8 mouse cellular contexts compared by ENCODE assay signal in the genomic region with DNA sequence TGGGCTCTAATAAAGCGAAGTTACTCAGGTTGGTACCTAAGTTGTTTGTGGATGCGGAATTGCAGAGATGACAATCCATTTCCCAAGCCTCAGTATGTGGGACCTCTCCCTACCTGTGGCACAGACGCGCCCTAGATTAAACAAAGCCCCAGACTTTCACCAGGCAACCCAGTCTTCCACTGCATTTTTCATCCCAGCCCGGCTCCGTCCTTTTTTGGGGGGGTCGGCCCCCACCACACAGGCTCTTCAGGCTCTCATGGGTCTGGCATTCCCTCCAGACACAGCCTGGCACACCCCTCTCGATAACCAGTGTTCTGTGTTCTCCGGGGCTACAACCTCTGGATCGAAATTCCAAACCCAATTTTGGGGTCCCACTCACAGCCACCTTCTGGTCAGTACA. TPM values are rescaled to one million over a fixed set of nuclear protein-coding genes. Genes with fewer than 3 reads are reported as not detected.
DNase-seq lines count a peak whose midpoint lies in the region; ATAC-seq and TF ChIP-seq lines count a peak whose summit lies in the region.
"Had no signal": no experiment of that assay in that cellular context is flagged by ENCODE, and none has a peak within 500 bp of the region (broad histone marks: within the 10 kb centered on the region; RNA-seq: fewer than 3 reads in every experiment).

No protein-coding gene starts in this region.

- peak overlapping the region; percentile 90 for H3K4me3 ChIP-seq in left cerebral cortex, adult 2 months
- peak overlapping the region; percentile 83 for H3K4me3 ChIP-seq in forebrain, embryonic 10.5 days
- peak overlapping the region; percentile 75 for H3K4me3 ChIP-seq in limb, embryonic 11.5 days (ENCODE audit: low read depth, low read length)
- peak overlapping the region; percentile 84 for H3K4me3 ChIP-seq in neural tube, embryonic 15.5 days (replicated peaks)

- H3K36me3 ChIP-seq in forebrain, embryonic 10.5 days (replicated peaks): no peaks in the 10 kb centered on the region
- H3K36me3 ChIP-seq in limb, embryonic 11.5 days (ENCODE audit: control insufficient read depth, insufficient read depth, low read length): no peaks in the 10 kb centered on the region
- H3K36me3 ChIP-seq in neural tube, embryonic 15.5 days: no peaks in the 10 kb centered on the region

- H3K9me3 ChIP-seq in forebrain, embryonic 10.5 days: no peaks in the 10 kb centered on the region
- no peaks in the 10 kb centered on the region for H3K9me3 ChIP-seq in limb, embryonic 11.5 days (ENCODE audit: control insufficient read depth, low read length)
- H3K9me3 ChIP-seq in neural tube, embryonic 15.5 days (replicated peaks): no peaks in the 10 kb centered on the region

- intact Hi-C loops in left cerebral cortex, adult 2 months (cut with DNase I): loop anchor here (5.0 kb wide), 1 partner anchor 98 kb away; no protein-coding TSS in a partner anchor

- H3K27me3 ChIP-seq in forebrain, embryonic 10.5 days (ENCODE audit: poor library complexity, severe bottlenecking): no peaks in the 10 kb centered on the region
- no peaks in the 10 kb centered on the region for H3K27me3 ChIP-seq in limb, embryonic 11.5 days (ENCODE audit: control insufficient read depth, insufficient read depth, low read length)
- H3K27me3 ChIP-seq in neural tube, embryonic 15.5 days (replicated peaks): no peaks in the 10 kb centered on the region

- peaks cover 25% of the 10 kb centered on the region for H3K4me1 ChIP-seq in forebrain, embryonic 10.5 days
- H3K4me1 ChIP-seq in limb, embryonic 11.5 days (ENCODE audit: control insufficient read depth, insufficient read depth, low read length): peaks cover 6% of the 10 kb centered on the region; the same call in 1 of the 2 replicates
- peaks cover 23% of the 10 kb centered on the region for H3K4me1 ChIP-seq in neural tube, embryonic 15.5 days

- H3K27ac ChIP-seq in left cerebral cortex, adult 2 months: peak overlapping the region; percentile 83
- peak overlapping the region; percentile 93 for H3K27ac ChIP-seq in forebrain, embryonic 10.5 days
- no peak overlapping the region for H3K27ac ChIP-seq in limb, embryonic 11.5 days (replicated peaks; ENCODE audit: low read depth, low read length)
- peak overlapping the region; percentile 79 for H3K27ac ChIP-seq in neural tube, embryonic 15.5 days (replicated peaks)

- H3K4me2 ChIP-seq in limb, embryonic 11.5 days (ENCODE audit: low read depth, severe bottlenecking): peak overlapping the region; percentile 86
- H3K4me2 ChIP-seq in neural tube, embryonic 15.5 days: peak overlapping the region; percentile 88

- peak overlapping the region; percentile 74 for H3K9ac ChIP-seq in limb, embryonic 11.5 days (ENCODE audit: low read length)
- H3K9ac ChIP-seq in neural tube, embryonic 15.5 days (replicated peaks): peak overlapping the region; percentile 73

- 8% methylated on average over 10 of the region's 10 CpGs for WGBS in forebrain, embryonic 10.5 days
- 9% methylated on average over 10 of the region's 10 CpGs for WGBS in limb, embryonic 11.5 days
- 9% methylated on average over 10 of the region's 10 CpGs for WGBS in neural tube, embryonic 15.5 days

- ATAC-seq in limb, embryonic 11.5 days (ENCODE audit: insufficient number of reproducible peaks, low FRiP score, low TSS enrichment, low read depth): no peak
- ATAC-seq in neural tube, embryonic 15.5 days (ENCODE audit: low FRiP score): no peak
- no peak for ATAC-seq in megakaryocyte progenitor cell, adult 5-6 weeks (replicated peaks; ENCODE audit: poor library complexity)

- no peak for DNase-seq in left cerebral cortex, adult 2 months (ENCODE audit: extremely low spot score in 1 of 2, low spot score in 2 of 2)
- DNase-seq in left cerebral cortex, adult 9 months (ENCODE audit: low spot score in 2 of 2): no peak
- no peak for DNase-seq in forebrain, embryonic 10.5 days (ENCODE audit: extremely low spot score, low spot score)
- no peak for DNase-seq in limb, embryonic 11.5 days (ENCODE audit: low spot score)
- DNase-seq in cerebellum, postnatal 4 days (ENCODE audit: low spot score in 2 of 2): no peak

- no peak for TF ChIP-seq CTCF in left cerebral cortex, adult 2 months (IDR thresholded peaks at IDR 0.05)

RNA-seq across cellular contexts. Expression of a gene that starts 0.5 kb away (rescaled TPM):
- 10 to 100 TPM; 64.0 to 66.2 TPM for total RNA-seq in left cerebral cortex, adult 2 months (2021)
- polyA plus RNA-seq in forebrain, embryonic 10.5 days (2016; fragmentation: Nextera tagmentation; extraction: Ambion mirVana): 43.1 and 43.4 TPM in 2 replicates
- 42.2 and 46.2 TPM in 2 replicates for polyA plus RNA-seq in limb, embryonic 11.5 days (2014; fragmentation: Nextera tagmentation; extraction: Ambion mirVana)
- polyA plus RNA-seq in neural tube, embryonic 15.5 days (2015; fragmentation: Nextera tagmentation; extraction: Ambion mirVana): 99.6 and 116 TPM in 2 replicates
- total RNA-seq in megakaryocyte progenitor cell, adult 5-6 weeks (2015): 0.67 and 1.4 TPM in 2 replicates
- total RNA-seq in megakaryocyte progenitor cell, adult 5-6 weeks (2017): 0.30 and 0.54 TPM in 2 replicates
- total RNA-seq: neutrophil, adult 5-6 weeks had no signal

RNA-seq across cellular contexts. Expression of a gene that starts 4.6 kb away (rescaled TPM):
- total RNA-seq in left cerebral cortex, adult 2 months (2021): 10 to 100 TPM; 65.6 to 67.3 TPM
- 21.3 and 23.3 TPM in 2 replicates for polyA plus RNA-seq in forebrain, embryonic 10.5 days (2016; fragmentation: Nextera tagmentation; extraction: Ambion mirVana)
- 28.4 and 29.4 TPM in 2 replicates for polyA plus RNA-seq in limb, embryonic 11.5 days (2014; fragmentation: Nextera tagmentation; extraction: Ambion mirVana)
- polyA plus RNA-seq in neural tube, embryonic 15.5 days (2015; fragmentation: Nextera tagmentation; extraction: Ambion mirVana): 31.0 and 33.5 TPM in 2 replicates
- 8.9 and 9.4 TPM in 2 replicates for total RNA-seq in megakaryocyte progenitor cell, adult 5-6 weeks (2015)
- total RNA-seq in megakaryocyte progenitor cell, adult 5-6 weeks (2017): 5.5 and 7.4 TPM in 2 replicates

RNA-seq across cellular contexts. Expression of a gene that starts 33.6 kb away (rescaled TPM):
- 1 to 10 TPM in 1 of 2 experiments, under 1 TPM in 1; 0.75 to 1.2 TPM for total RNA-seq in left cerebral cortex, adult 2 months (2021)
- not detected in 2 replicates for polyA plus RNA-seq in forebrain, embryonic 10.5 days (2016; fragmentation: Nextera tagmentation; extraction: Ambion mirVana)
- not detected in 2 replicates for polyA plus RNA-seq in limb, embryonic 11.5 days (2014; fragmentation: Nextera tagmentation; extraction: Ambion mirVana)
- not detected in 2 replicates for polyA plus RNA-seq in neural tube, embryonic 15.5 days (2015; fragmentation: Nextera tagmentation; extraction: Ambion mirVana)
- total RNA-seq in megakaryocyte progenitor cell, adult 5-6 weeks (2015): not detected in 2 replicates
- total RNA-seq in megakaryocyte progenitor cell, adult 5-6 weeks (2017): not detected in 2 replicates
- total RNA-seq: neutrophil, adult 5-6 weeks had no signal

RNA-seq across cellular contexts. Expression of a gene that starts 40.3 kb away (rescaled TPM):
- 1 to 10 TPM; 4.1 to 4.2 TPM for total RNA-seq in left cerebral cortex, adult 2 months (2021)
- polyA plus RNA-seq in forebrain, embryonic 10.5 days (2016; fragmentation: Nextera tagmentation; extraction: Ambion mirVana): 0.95 and 1.3 TPM in 2 replicates
- polyA plus RNA-seq in limb, embryonic 11.5 days (2014; fragmentation: Nextera tagmentation; extraction: Ambion mirVana): 1.1 and 1.4 TPM in 2 replicates
- polyA plus RNA-seq in neural tube, embryonic 15.5 days (2015; fragmentation: Nextera tagmentation; extraction: Ambion mirVana): 1.7 and 1.8 TPM in 2 replicates
- total RNA-seq in megakaryocyte progenitor cell, adult 5-6 weeks (2015): 0.20 TPM in 1 of 2 replicates, not detected in the other
- total RNA-seq in megakaryocyte progenitor cell, adult 5-6 weeks (2017): 0.24 and 0.33 TPM in 2 replicates
- total RNA-seq: neutrophil, adult 5-6 weeks had no signal

RNA-seq across cellular contexts. Expression of a gene that starts 43.2 kb away (rescaled TPM):
- 10 to 100 TPM; 27.6 to 30.9 TPM for total RNA-seq in left cerebral cortex, adult 2 months (2021)
- 23.5 and 23.9 TPM in 2 replicates for polyA plus RNA-seq in forebrain, embryonic 10.5 days (2016; fragmentation: Nextera tagmentation; extraction: Ambion mirVana)
- polyA plus RNA-seq in limb, embryonic 11.5 days (2014; fragmentation: Nextera tagmentation; extraction: Ambion mirVana): 24.1 and 26.0 TPM in 2 replicates
- polyA plus RNA-seq in neural tube, embryonic 15.5 days (2015; fragmentation: Nextera tagmentation; extraction: Ambion mirVana): 11.1 and 14.2 TPM in 2 replicates
- total RNA-seq in megakaryocyte progenitor cell, adult 5-6 weeks (2015): 5.0 and 7.3 TPM in 2 replicates
- total RNA-seq in megakaryocyte progenitor cell, adult 5-6 weeks (2017): 4.9 and 5.4 TPM in 2 replicates
